Mouse (Mus musculus): ENCODE data around the gene Bmp6. TPM values are rescaled to one million over a fixed set of nuclear protein-coding genes. Genes with fewer than 3 reads are reported as not detected.

Gene Bmp6
- 0.30 and 0.43 TPM in 2 replicates for polyA plus RNA-seq (2012; rRNA removed)

GRCm38 (mm10) chr13:38344713-38345430, at the start of gene Bmp6:
Bmp6 (plus strand) TSS chr13:38345107.

GRCm38 (mm10) chr13:38528687-38529294, 183.9 kb downstream of the Bmp6 start, which contains the start of gene Txndc5:
Txndc5 (minus strand) TSS chr13:38528824.

Other genes with a start within 250 kb of the Bmp6 start
- 1.7 and 2.0 TPM in 2 replicates for gene Dsp, start 193.8 kb upstream of the Bmp6 start, polyA plus RNA-seq (2012; rRNA removed)
- 17.1 and 17.7 TPM in 2 replicates for gene Snrnp48, start 140.2 kb upstream of the Bmp6 start, polyA plus RNA-seq (2012; rRNA removed)
- 29.6 and 33.4 TPM in 2 replicates for gene Txndc5, start 183.7 kb downstream of the Bmp6 start, polyA plus RNA-seq (2012; rRNA removed)

Data from liver, embryonic 14 days (tissue).